Mouse (Mus musculus) CD8-positive naive resting alpha-beta T cell, adult 57 days (primary cell): ENCODE results near the gene Creb3l1. TPM values are rescaled to one million over a fixed set of nuclear protein-coding genes. Genes with fewer than 3 reads are reported as not detected.

Source experiments
- total RNA-seq: library from RNA; stranded (reverse); gene quantifications from one replicate; pipeline ENCODE4 v1.2.4, GENCODE M21; 2023

Creb3l1 gene
- total RNA-seq = 0.18 TPM

GRCm38 (mm10) chr2:92024274-92024672 is at the start of gene Creb3l1:
Gene Creb3l1 (minus strand): TSS chr2:92024502.

DNA sequence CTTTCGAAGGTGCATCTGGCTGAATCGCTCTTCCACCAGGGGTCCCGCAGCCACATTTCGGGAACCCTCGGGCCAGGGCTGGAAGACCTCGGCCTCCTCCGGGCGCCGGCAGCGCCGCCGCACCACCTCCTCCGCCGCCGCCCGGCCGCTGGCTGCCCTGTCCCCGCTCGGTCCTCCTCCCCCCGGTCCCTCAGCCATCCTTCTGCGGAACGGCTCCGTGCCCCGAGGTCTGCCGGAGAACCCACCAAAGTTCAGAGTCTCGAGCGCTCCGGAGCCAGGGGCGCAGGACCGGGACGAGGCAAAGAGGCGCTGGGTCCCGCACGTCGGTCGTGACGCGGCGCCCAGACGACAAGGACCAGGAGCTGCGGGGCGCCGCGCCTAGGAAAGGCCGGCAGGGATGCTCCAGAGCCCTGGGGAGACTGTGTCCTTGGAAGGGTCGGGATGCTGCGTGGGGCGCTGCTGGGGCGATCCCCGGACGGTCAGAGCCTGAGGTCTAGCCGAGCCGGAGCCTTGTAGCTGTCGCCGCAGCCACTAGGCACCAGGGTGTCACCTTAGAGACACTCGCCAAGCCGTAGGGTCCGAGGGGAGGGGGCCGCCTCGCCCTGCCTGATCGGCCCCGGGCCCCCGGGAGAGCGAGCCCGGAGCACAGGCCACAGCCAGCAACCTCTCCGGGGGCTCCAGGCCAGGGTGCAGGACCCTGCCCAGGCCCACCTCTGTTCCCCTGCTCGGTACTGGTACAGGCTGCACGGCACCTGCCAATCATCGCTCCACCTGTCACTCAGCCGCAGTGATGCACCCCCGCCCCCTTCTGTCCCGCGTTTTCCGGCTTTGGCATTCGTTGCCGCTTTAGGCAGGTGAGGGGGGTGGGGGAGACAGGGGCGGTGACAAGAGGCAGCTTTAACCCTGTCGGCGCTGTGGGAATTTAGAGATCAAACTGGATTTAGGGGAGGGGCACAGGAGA is 48.4 kb downstream of the Creb3l1 start, which contains the start of gene Dgkz:
Gene Dgkz, minus strand, starts transcription at position 284 of the 961 bp plus-strand sequence.

DNA sequence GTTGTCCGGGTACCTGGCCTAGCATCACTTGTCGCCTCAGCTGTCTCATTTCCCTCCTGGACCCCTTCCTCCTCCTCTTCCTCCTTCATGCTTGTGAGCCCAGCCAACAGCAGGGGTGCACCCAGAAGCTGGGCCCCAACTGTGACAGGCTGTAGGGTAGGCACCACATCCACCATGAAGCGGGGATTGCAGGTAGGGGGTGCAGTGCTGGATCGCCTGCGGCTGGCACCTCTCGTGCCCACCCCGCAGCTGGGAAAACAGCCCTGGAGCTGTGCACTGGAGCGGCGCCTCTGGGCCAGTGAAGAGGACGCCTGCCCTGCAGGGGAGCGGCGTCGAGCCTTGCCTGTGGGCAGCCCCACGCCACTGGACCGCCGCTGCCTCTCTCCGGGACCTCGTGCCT is 78.8 kb downstream of the Creb3l1 start, which contains the start of gene Gm9821:
Gene Gm9821, plus strand, starts transcription at position 221 of the 400 bp plus-strand sequence.

Other genes starting within 250 kb of the Creb3l1 start
- 1.1 TPM for gene Chrm4, start 97.3 kb downstream of the Creb3l1 start, total RNA-seq
- gene Mdk, start 92.2 kb downstream of the Creb3l1 start, total RNA-seq = 5.0 TPM
- gene Gm9821, start 78.8 kb downstream of the Creb3l1 start, total RNA-seq = not detected
- gene Dgkz, start 48.6 kb downstream of the Creb3l1 start, total RNA-seq = 347 TPM
- 120 TPM for gene Phf21a, start 68.6 kb upstream of the Creb3l1 start, total RNA-seq